Mouse (Mus musculus) Patski (cell line): ENCODE results near the gene Stxbp6. TPM values are rescaled to one million over a fixed set of nuclear protein-coding genes. Genes with fewer than 3 reads are reported as not detected.
A peak's percentile ranks its signal among the peaks of the same experiment; 100 is the strongest.
"Not testable (repeated sequence)": the region's sequence is repeated elsewhere in the genome, so short reads cannot be mapped to it uniquely, and the experiment has no call there.

Source experiments
- ATAC-seq: fragments of 100-300 bp; one replicate; pipeline ENCODE4 v1.8.0; 2021
- CTCF ChIA-PET: fragments of 350-600 bp; sonication (Branson Sonifier 250); formaldehyde crosslinking; loops from one replicate; lab custom pipeline; 2022; ENCODE audit warnings: inconsistent platforms; lab: Charles Lee
- POLR2A ChIA-PET: fragments of 350-600 bp; sonication (Branson Sonifier 250); formaldehyde crosslinking; loops from one replicate; lab custom pipeline; 2022; ENCODE audit warnings: antibody characterized with exemption, inconsistent platforms; lab: Charles Lee
- DNase-seq: peaks from one replicate; pipeline ENCODE4 v3.0.0-alpha.2; 2011; ENCODE audit warnings: low read depth, low spot score
- H3K27me3 ChIP-seq: fragments of 371-371 bp; one replicate; pipeline ENCODE4 v1.5.1; 2021
- CTCF ChIP-seq: fragments of 100-300 bp; IDR thresholded peaks from one replicate; pipeline ENCODE4 v1.5.1; 2021
- in situ Hi-C: fragments of 300-500 bp; cut with MboI; formaldehyde crosslinking; loops from 3 replicates; pipeline ENCODE4 v1.11.1; 2018; ENCODE audit warnings: low pct_unique_long_range_greater_than_20kb, mixed read lengths
- polyA plus RNA-seq: library from polyadenylated mRNA; unstranded; gene quantifications from one replicate; pipeline ENCODE4 v1.2.3, GENCODE M21; 2021

Gene Stxbp6
- polyA plus RNA-seq, 1 experiment from 2014 or later, result 29.8 TPM

DNA sequence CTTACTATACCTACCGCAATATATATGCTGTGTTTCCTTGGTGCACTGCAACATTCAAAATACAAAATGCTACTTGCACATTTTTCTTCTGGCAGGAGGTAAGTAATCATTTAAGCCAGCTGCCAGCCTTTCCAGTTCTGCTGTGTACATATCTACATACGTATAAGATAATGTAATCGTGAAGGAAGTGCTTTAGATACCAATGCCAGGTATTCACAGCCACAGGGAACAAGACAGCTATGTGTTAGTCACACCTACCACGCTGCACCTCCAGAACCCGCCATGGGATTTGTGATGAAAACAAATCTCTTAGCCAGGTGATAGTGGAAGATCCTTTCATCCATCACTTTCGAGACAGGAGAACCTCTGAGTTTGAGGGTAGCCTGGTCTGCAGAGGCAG lies 13.7 kb downstream of the Stxbp6 start:
- in situ Hi-C loops, result no loop called here
- CTCF ChIA-PET, result interaction anchor here (1.1 kb wide), 1 partner anchor 11 kb away, joined by 4 read pairs; no protein-coding TSS in a partner anchor

DNA sequence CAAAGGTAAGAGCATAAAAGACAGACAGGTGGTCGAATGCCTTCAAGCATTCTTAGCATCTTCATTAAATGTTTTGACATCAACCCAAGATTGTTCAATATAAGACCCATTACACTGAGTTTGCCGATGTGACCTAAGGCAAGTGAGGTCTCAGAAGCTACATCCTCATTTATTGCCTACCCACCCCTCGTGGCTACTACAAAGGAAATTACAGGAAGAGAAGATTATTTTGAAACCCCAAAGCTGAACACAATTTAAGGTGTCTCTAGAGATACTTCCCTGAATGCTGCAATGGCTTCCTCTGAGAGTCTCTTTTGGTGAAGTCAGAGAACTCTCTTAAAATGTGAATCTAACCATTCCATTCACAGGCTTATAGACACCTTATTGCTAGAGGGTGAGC lies 16.5 kb downstream of the Stxbp6 start:
- TF ChIP-seq CTCF, result no peak
- H3K27me3 ChIP-seq, result no peaks in the 10 kb centered on the region
- ATAC-seq (no peak), DNase-seq (no peak)
- ChIA-PET CTCF (no interaction called here), POLR2A (no interaction called here)
- in situ Hi-C loops, result no loop called here

More for the DNA sequence above, 13.7 kb downstream of the Stxbp6 start:
- DNase-seq (no peak), ATAC-seq (no peak)
- no peaks in the 10 kb centered on the region for H3K27me3 ChIP-seq
- no peak for TF ChIP-seq CTCF
- POLR2A ChIA-PET, result no interaction called here

DNA sequence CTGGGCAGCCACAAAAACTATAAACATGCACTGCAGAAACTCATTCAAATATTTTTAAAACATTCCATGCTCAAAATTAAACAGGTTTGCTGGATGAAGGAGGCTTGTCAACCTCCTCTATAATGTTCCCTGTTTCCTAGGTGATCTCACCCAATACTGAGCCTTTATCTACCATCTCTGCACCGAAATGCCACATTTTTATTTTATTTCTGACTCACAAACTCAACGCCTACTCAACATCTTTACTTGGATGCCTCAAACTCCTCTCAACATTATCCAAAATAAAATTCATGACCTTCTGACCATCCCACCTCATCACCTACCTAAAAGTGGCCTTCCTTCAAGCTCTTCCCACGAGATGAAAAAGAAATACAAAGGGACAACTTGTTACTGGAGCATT lies 18.1 kb downstream of the Stxbp6 start:
- DNase-seq (no peak), ATAC-seq (no peak)
- H3K27me3 ChIP-seq, result no peaks in the 10 kb centered on the region
- POLR2A ChIA-PET, result no interaction called here
- in situ Hi-C loops, result no loop called here
- CTCF ChIA-PET, result no interaction called here
- TF ChIP-seq CTCF, result no peak

DNA sequence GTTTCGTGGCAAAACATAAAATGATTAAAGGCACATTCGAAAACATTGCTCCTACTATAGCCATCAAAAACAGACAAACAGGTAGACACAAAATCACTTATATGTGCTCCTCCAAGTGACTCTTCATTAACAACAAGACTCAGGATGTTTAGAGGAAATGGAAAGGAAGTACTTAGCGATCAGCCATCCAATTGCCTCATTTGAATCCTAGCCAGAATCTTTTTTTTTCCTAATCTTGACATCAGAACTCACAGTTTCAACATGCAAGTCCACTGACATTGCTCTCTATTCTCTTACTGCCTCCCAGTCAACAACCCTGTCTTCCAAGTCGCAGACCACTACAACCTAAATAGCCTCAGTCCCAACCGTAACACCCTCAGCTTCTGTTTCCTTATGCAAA lies 21.2 kb downstream of the Stxbp6 start:
- TF ChIP-seq CTCF, result no peak
- in situ Hi-C loops, result no loop called here
- no peaks in the 10 kb centered on the region for H3K27me3 ChIP-seq
- CTCF ChIA-PET, result no interaction called here
- ATAC-seq (no peak), DNase-seq (no peak)
- POLR2A ChIA-PET, result interaction anchor here (1.3 kb wide), 1 partner anchor 22 kb away, joined by 3 read pairs; the partner anchor contains the start of gene Stxbp6

- no peak for ATAC-seq
- no peaks in the 10 kb centered on the region for H3K27me3 ChIP-seq
- TF ChIP-seq CTCF, result no peak
- DNase-seq, result no peak
- ChIA-PET POLR2A (interaction anchor here (1.3 kb wide), 1 partner anchor 22 kb away, joined by 3 read pairs; the partner anchor contains the start of gene Stxbp6), CTCF (no interaction called here)
- in situ Hi-C loops, result no loop called here
These were observed 21.6 kb downstream of the Stxbp6 start for GRCm38 (mm10) chr12:45052860-45053259.

GRCm38 (mm10) chr12:45049894-45050293 lies 24.6 kb downstream of the Stxbp6 start:
- in situ Hi-C loops, result no loop called here
- no peak for ATAC-seq
- DNase-seq, result no peak
- no peak for TF ChIP-seq CTCF
- ChIA-PET CTCF (interaction anchor here (1.7 kb wide), 1 partner anchor 21 kb away, joined by 3 read pairs; no protein-coding TSS in a partner anchor), POLR2A (no interaction called here)
- no peaks in the 10 kb centered on the region for H3K27me3 ChIP-seq

GRCm38 (mm10) chr12:45047711-45048110 lies 26.8 kb downstream of the Stxbp6 start:
- ATAC-seq, result peak; percentile 33
- DNase-seq, CTCF ChIA-PET, H3K27me3 ChIP-seq, in situ Hi-C loops: not testable (repeated sequence)
- POLR2A ChIA-PET, result interaction anchor here (0.7 to 0.9 kb wide), 2 partner anchors 26 to 457 kb away, joined by 3 to 6 read pairs; no protein-coding TSS in a partner anchor

DNA sequence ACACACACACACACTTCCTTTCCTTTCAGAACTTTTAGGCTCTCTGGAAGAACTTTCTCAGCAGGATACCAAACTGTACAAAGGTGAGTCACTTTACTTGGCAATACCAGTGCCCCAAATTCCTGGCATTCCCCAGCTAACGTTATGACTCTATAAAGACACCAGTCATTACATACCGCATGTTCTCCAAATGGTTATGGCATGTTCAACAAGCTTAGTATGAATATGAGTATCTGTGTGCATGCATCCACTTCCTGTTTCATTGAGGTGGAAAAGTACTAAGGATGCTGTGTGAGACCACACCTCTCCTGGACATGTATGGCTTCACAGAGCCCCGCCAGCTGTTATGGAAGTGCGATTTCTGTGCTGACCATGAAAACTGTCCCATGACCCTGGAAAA lies 27.3 kb downstream of the Stxbp6 start:
- H3K27me3 ChIP-seq, result no peaks in the 10 kb centered on the region
- TF ChIP-seq CTCF, result no peak
- ATAC-seq (peak; percentile 94), DNase-seq (peak; percentile 27)
- in situ Hi-C loops, result no loop called here
- ChIA-PET POLR2A (interaction anchor here (0.7 to 0.9 kb wide), 2 partner anchors 27 to 456 kb away, joined by 3 to 6 read pairs; no protein-coding TSS in a partner anchor), CTCF (no interaction called here)

- in situ Hi-C loops, result no loop called here
- POLR2A ChIA-PET, result interaction anchor here (0.8 kb wide), 1 partner anchor 8 kb away, joined by 3 read pairs; no protein-coding TSS in a partner anchor
- CTCF ChIA-PET, result no interaction called here
- ATAC-seq, result no peak
- no peaks in the 10 kb centered on the region for H3K27me3 ChIP-seq
- DNase-seq, result no peak
- no peak for TF ChIP-seq CTCF
These were observed 29.9 kb downstream of the Stxbp6 start for GRCm38 (mm10) chr12:45044581-45044980.

DNA sequence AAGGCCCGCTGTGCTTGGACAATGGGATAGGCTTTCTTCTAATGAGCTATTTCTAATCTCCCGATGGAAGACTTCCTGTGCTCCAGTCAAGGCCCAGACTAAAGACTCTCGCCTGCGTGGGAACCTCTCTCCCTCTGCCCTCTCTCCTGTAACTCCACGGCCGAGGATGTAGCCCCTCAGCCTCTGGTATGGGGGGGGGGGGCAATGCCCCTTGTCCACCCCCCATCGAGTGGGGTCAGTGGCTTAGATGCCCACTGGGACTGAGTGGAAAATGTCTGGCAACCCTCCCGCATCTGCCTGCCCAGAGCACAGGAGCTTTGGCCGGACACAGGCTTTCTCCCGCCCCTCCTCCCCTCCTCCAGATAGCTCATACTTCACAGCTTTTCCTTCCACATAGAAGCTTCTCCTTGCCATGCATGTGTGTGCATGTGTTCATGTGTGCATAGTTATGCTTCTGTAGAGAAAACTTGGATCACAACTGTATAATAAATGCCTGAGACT lies 31.9 kb downstream of the Stxbp6 start:
- in situ Hi-C loops, result no loop called here
- CTCF ChIA-PET, result interaction anchor here (1.0 kb wide), 1 partner anchor 33 kb away, joined by 3 read pairs; no protein-coding TSS in a partner anchor
- TF ChIP-seq CTCF, result no peak
- no peak for DNase-seq
- no peak for ATAC-seq
- H3K27me3 ChIP-seq, result no peaks in the 10 kb centered on the region
- POLR2A ChIA-PET, result interaction anchor here (1.5 kb wide), 1 partner anchor 31 kb away, joined by 5 read pairs; the partner anchor contains the start of gene Stxbp6

GRCm38 (mm10) chr12:45037496-45037895 lies 37.0 kb downstream of the Stxbp6 start:
- ChIA-PET POLR2A (no interaction called here), CTCF (interaction anchor here (1.0 to 1.5 kb wide), 4 partner anchors 10 to 93 kb away, joined by 3 to 4 read pairs (median 3); no protein-coding TSS in a partner anchor)
- no peaks in the 10 kb centered on the region for H3K27me3 ChIP-seq
- no peak for TF ChIP-seq CTCF
- in situ Hi-C loops, result no loop called here
- ATAC-seq, result peak; percentile 74
- DNase-seq, result no peak
